Mouse (Mus musculus) embryonic facial prominence, embryonic 14.5 days (tissue): ENCODE measurements around the gene Olfr164. TPM values are rescaled to one million over a fixed set of nuclear protein-coding genes. Genes with fewer than 3 reads are reported as not detected.
A peak's percentile ranks its signal among the peaks of the same experiment; 100 is the strongest.

Experiments used
- ATAC-seq: fragments of 200-750 bp; cut with Nextera tagmentation; 2 replicates; pipeline ENCODE4 v1.8.0; 2017; ENCODE audit warnings: low read depth, moderate number of reproducible peaks, moderate TSS enrichment
- DNase-seq: peaks from one replicate; pipeline ENCODE4 v3.0.0-alpha.2; 2015; ENCODE audit warnings: low spot score
- H3K27ac ChIP-seq: fragments of 300-500 bp; sonication (generic); replicated peaks from 2 replicates; pipeline ENCODE4 v1.5.1; 2014; ENCODE audit warnings: low read depth, mild to moderate bottlenecking, low read length, moderate library complexity
- H3K27me3 ChIP-seq: fragments of 300-500 bp; sonication (generic); replicated peaks from 2 replicates; pipeline ENCODE4 v1.6.1; 2014; ENCODE audit warnings: low read length; ENCODE audit not compliant: control insufficient read depth, insufficient read depth
- H3K36me3 ChIP-seq: fragments of 300-500 bp; sonication (generic); 2 replicates; pipeline ENCODE4 v1.6.1; 2014; ENCODE audit warnings: low read length, mixed read lengths; ENCODE audit not compliant: control insufficient read depth, insufficient read depth
- H3K4me1 ChIP-seq: fragments of 300-500 bp; sonication (generic); 2 replicates; pipeline ENCODE4 v1.6.1; 2014; ENCODE audit warnings: antibody characterized with exemption, low read length; ENCODE audit not compliant: control insufficient read depth, insufficient read depth
- H3K4me2 ChIP-seq: fragments of 300-500 bp; sonication (generic); 2 replicates; pipeline ENCODE4 v1.6.1; 2014; ENCODE audit warnings: low read depth, mild to moderate bottlenecking, low read length, moderate library complexity, mixed read lengths
- H3K4me3 ChIP-seq: fragments of 300-500 bp; sonication (generic); 2 replicates; pipeline ENCODE4 v1.5.1; 2014; ENCODE audit warnings: low read depth, mild to moderate bottlenecking, low read length
- H3K9ac ChIP-seq: fragments of 300-500 bp; sonication (generic); 2 replicates; pipeline ENCODE4 v1.6.1; 2014; ENCODE audit warnings: low read depth, mild to moderate bottlenecking, low read length, moderate library complexity, mixed read lengths
- H3K9me3 ChIP-seq: fragments of 300-500 bp; sonication (generic); 2 replicates; pipeline ENCODE4 v1.6.1; 2016; ENCODE audit warnings: low read length; ENCODE audit not compliant: control insufficient read depth
- WGBS: fragments of 180-500 bp; shearing (Covaris S2); extraction: QIAGEN DNeasy Blood & Tissue Kit; methylation state at CpG from one replicate; pipeline ENCODE4 v1.1.7; 2014; 5-methylcytosine and 5-hydroxymethylcytosine counted together
- polyA plus RNA-seq: library from polyadenylated mRNA; unstranded; fragments of >200 nt; fragmentation: Nextera tagmentation; extraction: Ambion mirVana; gene quantifications from 2 replicates; pipeline ENCODE4 v1.2.1, GENCODE M21; 2014

The Olfr164 gene
- polyA plus RNA-seq, result not detected in 2 replicates

DNA sequence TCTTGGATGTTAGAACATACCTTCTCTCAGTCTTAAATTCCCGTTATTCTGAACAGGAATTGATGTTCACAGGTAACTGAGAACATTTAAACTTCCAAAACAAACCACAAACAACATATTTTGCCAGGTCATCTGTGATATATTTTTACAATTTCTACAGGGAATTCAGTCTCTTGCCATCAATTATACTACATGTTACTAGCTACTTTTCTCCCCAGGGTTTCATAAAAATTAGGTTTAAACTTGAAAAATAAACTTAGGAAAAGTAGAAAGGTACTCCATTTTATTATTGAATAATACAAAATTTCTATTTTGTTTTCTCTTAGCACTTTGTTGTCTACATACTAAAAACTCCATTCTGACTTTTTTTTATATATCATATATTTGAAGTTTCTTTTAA is at the start of gene Olfr164:
Gene Olfr164, minus strand, starts transcription at position 101 of the 400 bp plus-strand sequence.
- Histone ChIP-seq H3K27ac (no peak within 1 kb of the TSS), H3K27me3 (no peaks in the 10 kb centered on the region), H3K9me3 (no peaks in the 10 kb centered on the region), H3K36me3 (no peaks in the 10 kb centered on the region), H3K9ac (no peak within 1 kb of the TSS), H3K4me1 (no peaks in the 10 kb centered on the region), H3K4me2 (no peak within 1 kb of the TSS), H3K4me3 (no peak within 1 kb of the TSS)
- no peak for DNase-seq
- WGBS, result 28% methylated on average over 1 of the region's 1 CpGs
- ATAC-seq, result no peak

GRCm38 (mm10) chr16:19349111-19349510 is 35.2 kb upstream of the Olfr164 start:
- Histone ChIP-seq H3K27ac (no peak overlapping the region), H3K9me3 (no peaks in the 10 kb centered on the region), H3K4me2 (no peak overlapping the region), H3K9ac (no peak overlapping the region), H3K4me3 (no peak overlapping the region), H3K4me1 (no peaks in the 10 kb centered on the region), H3K36me3 (no peaks in the 10 kb centered on the region), H3K27me3 (no peaks in the 10 kb centered on the region)
- no peak for DNase-seq
- ATAC-seq, result no peak
- 96% methylated on average over 6 of the region's 6 CpGs for WGBS

DNA sequence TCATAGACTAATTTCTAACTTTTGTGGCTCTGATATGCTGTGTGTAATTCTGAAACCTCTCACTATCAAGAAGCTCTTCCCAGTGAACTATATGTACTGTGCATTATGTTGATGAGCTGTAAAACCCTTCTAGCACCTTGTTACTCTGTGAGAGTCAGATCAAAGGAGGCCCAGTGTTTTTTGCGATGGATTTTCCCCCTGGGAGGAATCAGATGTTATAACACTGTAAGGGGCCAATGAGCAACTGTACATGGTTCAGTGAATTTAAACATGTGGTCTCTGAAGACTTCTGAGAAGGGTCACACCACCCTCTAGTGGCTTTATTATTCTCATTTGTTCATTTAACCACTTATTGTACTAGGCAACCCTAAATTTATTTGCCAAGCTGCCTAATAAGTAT is 50.6 kb downstream of the Olfr164 start:
- DNase-seq (peak; percentile 3), ATAC-seq (no peak)

GRCm38 (mm10) chr16:19260780-19261179 is 53.1 kb downstream of the Olfr164 start:
- DNase-seq, result no peak
- Histone ChIP-seq H3K27me3 (no peaks in the 10 kb centered on the region), H3K9me3 (no peaks in the 10 kb centered on the region), H3K9ac (no peak overlapping the region), H3K4me3 (no peak overlapping the region), H3K36me3 (no peaks in the 10 kb centered on the region), H3K27ac (no peak overlapping the region), H3K4me1 (no peaks in the 10 kb centered on the region), H3K4me2 (no peak overlapping the region)
- WGBS, result 69% methylated on average over 1 of the region's 1 CpGs
- no peak for ATAC-seq

More for the DNA sequence above, 50.6 kb downstream of the Olfr164 start:
- no peaks in the 10 kb centered on the region for H3K36me3 ChIP-seq
- 10% methylated on average over 1 of the region's 1 CpGs for WGBS
- H3K4me3 ChIP-seq, result no peak overlapping the region
- no peaks in the 10 kb centered on the region for H3K4me1 ChIP-seq
- no peaks in the 10 kb centered on the region for H3K9me3 ChIP-seq
- no peaks in the 10 kb centered on the region for H3K27me3 ChIP-seq
- H3K27ac ChIP-seq, result no peak overlapping the region
- no peak overlapping the region for H3K9ac ChIP-seq
- H3K4me2 ChIP-seq, result no peak overlapping the region

DNA sequence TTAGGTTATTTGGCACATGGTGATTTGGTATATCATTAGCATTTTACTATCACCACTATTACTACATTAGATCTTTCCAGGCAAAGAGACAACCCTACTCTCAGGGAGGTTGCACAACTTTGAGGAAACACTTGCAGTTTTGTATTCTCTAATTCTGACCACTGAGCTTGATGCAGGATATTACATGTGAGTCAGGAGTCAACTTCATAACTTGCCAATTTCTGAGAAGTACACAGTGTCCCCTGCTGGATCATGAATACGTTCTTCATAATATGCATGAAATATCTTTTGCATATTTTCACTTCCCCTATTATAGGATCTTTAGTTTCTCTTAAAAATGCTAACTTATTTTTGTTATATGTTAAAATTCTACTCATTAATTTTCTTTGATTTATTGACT is 68.0 kb downstream of the Olfr164 start:
- DNase-seq (no peak), ATAC-seq (no peak)
- 77% methylated on average over 1 of the region's 1 CpGs for WGBS
- Histone ChIP-seq H3K27ac (no peak overlapping the region), H3K4me2 (no peak overlapping the region), H3K9me3 (0 out of 2 replicates have a peak, but pooled peaks cover 2% of the 10 kb centered on the region), H3K36me3 (no peaks in the 10 kb centered on the region), H3K27me3 (no peaks in the 10 kb centered on the region), H3K4me1 (no peaks in the 10 kb centered on the region), H3K4me3 (no peak overlapping the region), H3K9ac (no peak overlapping the region)

GRCm38 (mm10) chr16:19241539-19242025 is 72.3 kb downstream of the Olfr164 start:
- Histone ChIP-seq H3K27ac (no peak overlapping the region), H3K4me3 (no peak overlapping the region), H3K9ac (no peak overlapping the region), H3K36me3 (no peaks in the 10 kb centered on the region), H3K27me3 (no peaks in the 10 kb centered on the region), H3K9me3 (no peaks in the 10 kb centered on the region), H3K4me1 (no peaks in the 10 kb centered on the region), H3K4me2 (no peak overlapping the region)
- no peak for DNase-seq
- ATAC-seq, result no peak

GRCm38 (mm10) chr16:19240792-19241538 is 72.9 kb downstream of the Olfr164 start:
- Histone ChIP-seq H3K9me3 (no peaks in the 10 kb centered on the region), H3K9ac (no peak overlapping the region), H3K4me2 (no peak overlapping the region), H3K4me1 (no peaks in the 10 kb centered on the region), H3K36me3 (no peaks in the 10 kb centered on the region), H3K4me3 (no peak overlapping the region), H3K27me3 (no peaks in the 10 kb centered on the region), H3K27ac (no peak overlapping the region)
- DNase-seq (no peak), ATAC-seq (no peak)
- 76% methylated on average over 6 of the region's 6 CpGs for WGBS

- H3K27ac ChIP-seq, result no peak overlapping the region
- no peaks in the 10 kb centered on the region for H3K9me3 ChIP-seq
- no peaks in the 10 kb centered on the region for H3K27me3 ChIP-seq
- no peak overlapping the region for H3K4me3 ChIP-seq
- ATAC-seq (no peak), DNase-seq (no peak)
- H3K36me3 ChIP-seq, result no peaks in the 10 kb centered on the region
- H3K4me2 ChIP-seq, result no peak overlapping the region
- H3K9ac ChIP-seq, result no peak overlapping the region
- 88% methylated on average over 4 of the region's 4 CpGs for WGBS
- no peaks in the 10 kb centered on the region for H3K4me1 ChIP-seq
Observed at GRCm38 (mm10) chr16:19236719-19237118, 77.1 kb downstream of the Olfr164 start.
